Mouse (Mus musculus): ENCODE data around the gene Akap6. TPM values are rescaled to one million over a fixed set of nuclear protein-coding genes. Genes with fewer than 3 reads are reported as not detected.

Gene Akap6
- polyA plus RNA-seq, 1 experiment from 2014 or later: 10.8 TPM

- no peaks in the 10 kb centered on the region for H3K27me3 ChIP-seq (ENCODE audit: control insufficient read depth, insufficient read depth, low read length)
- WGBS: 66% methylated on average over 4 of the region's 4 CpGs
- no peak for ATAC-seq (replicated peaks; ENCODE audit: extremely low read depth, insufficient read depth, low FRiP score)
- no peak overlapping the region for H3K4me3 ChIP-seq (ENCODE audit: low read length)
- peaks cover 18% of the 10 kb centered on the region for H3K4me1 ChIP-seq (ENCODE audit: control insufficient read depth, insufficient read depth, low read length)
- H3K9me3 ChIP-seq (replicated peaks; ENCODE audit: control insufficient read depth, low read length): no peaks in the 10 kb centered on the region
- H3K27ac ChIP-seq (ENCODE audit: low read length): no peak overlapping the region
- H3K4me2 ChIP-seq (ENCODE audit: low read depth, low read length): no peak overlapping the region
- no peak overlapping the region for H3K9ac ChIP-seq (ENCODE audit: low read length)
- H3K36me3 ChIP-seq (ENCODE audit: control insufficient read depth, insufficient read depth): no peaks in the 10 kb centered on the region
Observed at GRCm38 (mm10) chr12:52925448-52925847, 226.3 kb downstream of the Akap6 start.

- WGBS: 60% methylated on average over 9 of the region's 13 CpGs
- peaks cover 3% of the 10 kb centered on the region; the same call in 1 of the 2 replicates for H3K9me3 ChIP-seq (replicated peaks; ENCODE audit: control insufficient read depth, low read length)
- H3K36me3 ChIP-seq (ENCODE audit: control insufficient read depth, insufficient read depth): 0 out of 2 replicates have a peak, but pooled peaks cover 3% of the 10 kb centered on the region
Observed at GRCm38 (mm10) chr12:52933832-52934231, 234.6 kb downstream of the Akap6 start.

GRCm38 (mm10) chr12:52934989-52935388, 235.8 kb downstream of the Akap6 start:
- no peak overlapping the region for H3K27ac ChIP-seq (ENCODE audit: low read length)
- no peak overlapping the region for H3K4me3 ChIP-seq (ENCODE audit: low read length)
- H3K9ac ChIP-seq (ENCODE audit: low read length): no peak overlapping the region
- 93% methylated on average over 3 of the region's 3 CpGs for WGBS
- no peaks in the 10 kb centered on the region for H3K27me3 ChIP-seq (ENCODE audit: control insufficient read depth, insufficient read depth, low read length)
- H3K4me2 ChIP-seq (ENCODE audit: low read depth, low read length): no peak overlapping the region
- 0 out of 2 replicates have a peak, but pooled peaks cover 3% of the 10 kb centered on the region for H3K36me3 ChIP-seq (ENCODE audit: control insufficient read depth, insufficient read depth)
- H3K9me3 ChIP-seq (replicated peaks; ENCODE audit: control insufficient read depth, low read length): peaks cover 3% of the 10 kb centered on the region; the same call in 1 of the 2 replicates
- no peak for ATAC-seq (replicated peaks; ENCODE audit: extremely low read depth, insufficient read depth, low FRiP score)
- H3K4me1 ChIP-seq (ENCODE audit: control insufficient read depth, insufficient read depth, low read length): no peaks in the 10 kb centered on the region

More at GRCm38 (mm10) chr12:52933832-52934231, 234.6 kb downstream of the Akap6 start:
- Histone ChIP-seq H3K4me3 (ENCODE audit: low read length) (no peak overlapping the region), H3K27me3 (ENCODE audit: control insufficient read depth, insufficient read depth, low read length) (no peaks in the 10 kb centered on the region), H3K4me1 (ENCODE audit: control insufficient read depth, insufficient read depth, low read length) (no peaks in the 10 kb centered on the region), H3K4me2 (ENCODE audit: low read depth, low read length) (no peak overlapping the region), H3K9ac (ENCODE audit: low read length) (no peak overlapping the region), H3K27ac (ENCODE audit: low read length) (no peak overlapping the region)
- no peak for ATAC-seq (replicated peaks; ENCODE audit: extremely low read depth, insufficient read depth, low FRiP score)

- H3K4me3 ChIP-seq (ENCODE audit: low read length): no peak overlapping the region
- H3K36me3 ChIP-seq (ENCODE audit: control insufficient read depth, insufficient read depth): 0 out of 2 replicates have a peak, but pooled peaks cover 3% of the 10 kb centered on the region
- 89% methylated on average over 5 of the region's 5 CpGs for WGBS
- ATAC-seq (replicated peaks; ENCODE audit: extremely low read depth, insufficient read depth, low FRiP score): no peak
- H3K9ac ChIP-seq (ENCODE audit: low read length): no peak overlapping the region
- no peak overlapping the region for H3K4me2 ChIP-seq (ENCODE audit: low read depth, low read length)
- no peak overlapping the region for H3K27ac ChIP-seq (ENCODE audit: low read length)
- H3K27me3 ChIP-seq (ENCODE audit: control insufficient read depth, insufficient read depth, low read length): no peaks in the 10 kb centered on the region
- peaks cover 4% of the 10 kb centered on the region; the same call in 1 of the 2 replicates for H3K4me1 ChIP-seq (ENCODE audit: control insufficient read depth, insufficient read depth, low read length)
- peaks cover 3% of the 10 kb centered on the region; the same call in 1 of the 2 replicates for H3K9me3 ChIP-seq (replicated peaks; ENCODE audit: control insufficient read depth, low read length)
Observed at GRCm38 (mm10) chr12:52938786-52939185, 239.6 kb downstream of the Akap6 start.

GRCm38 (mm10) chr12:52939324-52939946, 240.3 kb downstream of the Akap6 start:
- Histone ChIP-seq H3K9ac (ENCODE audit: low read length) (no peak overlapping the region), H3K4me2 (ENCODE audit: low read depth, low read length) (no peak overlapping the region), H3K9me3 (replicated peaks; ENCODE audit: control insufficient read depth, low read length) (peaks cover 3% of the 10 kb centered on the region; the same call in 1 of the 2 replicates), H3K4me3 (ENCODE audit: low read length) (no peak overlapping the region), H3K4me1 (ENCODE audit: control insufficient read depth, insufficient read depth, low read length) (peaks cover 4% of the 10 kb centered on the region; the same call in 1 of the 2 replicates), H3K27ac (ENCODE audit: low read length) (no peak overlapping the region), H3K27me3 (ENCODE audit: control insufficient read depth, insufficient read depth, low read length) (no peaks in the 10 kb centered on the region), H3K36me3 (ENCODE audit: control insufficient read depth, insufficient read depth) (0 out of 2 replicates have a peak, but pooled peaks cover 3% of the 10 kb centered on the region)
- no peak for ATAC-seq (replicated peaks; ENCODE audit: extremely low read depth, insufficient read depth, low FRiP score)
- 57% methylated on average over 15 of the region's 15 CpGs for WGBS

GRCm38 (mm10) chr12:52941941-52942340, 242.8 kb downstream of the Akap6 start:
- Histone ChIP-seq H3K36me3 (ENCODE audit: control insufficient read depth, insufficient read depth) (0 out of 2 replicates have a peak, but pooled peaks cover 6% of the 10 kb centered on the region), H3K4me2 (ENCODE audit: low read depth, low read length) (no peak overlapping the region), H3K27me3 (ENCODE audit: control insufficient read depth, insufficient read depth, low read length) (no peaks in the 10 kb centered on the region), H3K4me3 (ENCODE audit: low read length) (no peak overlapping the region), H3K9ac (ENCODE audit: low read length) (no peak overlapping the region), H3K9me3 (replicated peaks; ENCODE audit: control insufficient read depth, low read length) (no peaks in the 10 kb centered on the region), H3K4me1 (ENCODE audit: control insufficient read depth, insufficient read depth, low read length) (peaks cover 4% of the 10 kb centered on the region; the same call in 1 of the 2 replicates), H3K27ac (ENCODE audit: low read length) (no peak overlapping the region)
- no peak for ATAC-seq (replicated peaks; ENCODE audit: extremely low read depth, insufficient read depth, low FRiP score)
- WGBS: 53% methylated on average over 4 of the region's 4 CpGs

- H3K4me1 ChIP-seq (ENCODE audit: control insufficient read depth, insufficient read depth, low read length): peaks cover 4% of the 10 kb centered on the region; the same call in 1 of the 2 replicates
- H3K36me3 ChIP-seq (ENCODE audit: control insufficient read depth, insufficient read depth): 0 out of 2 replicates have a peak, but pooled peaks cover 2% of the 10 kb centered on the region
- H3K9ac ChIP-seq (ENCODE audit: low read length): no peak overlapping the region
- no peak overlapping the region for H3K4me2 ChIP-seq (ENCODE audit: low read depth, low read length)
- H3K27ac ChIP-seq (ENCODE audit: low read length): no peak overlapping the region
- WGBS: 34% methylated on average over 7 of the region's 7 CpGs
- no peak for ATAC-seq (replicated peaks; ENCODE audit: extremely low read depth, insufficient read depth, low FRiP score)
- no peaks in the 10 kb centered on the region for H3K27me3 ChIP-seq (ENCODE audit: control insufficient read depth, insufficient read depth, low read length)
- H3K4me3 ChIP-seq (ENCODE audit: low read length): no peak overlapping the region
- no peaks in the 10 kb centered on the region for H3K9me3 ChIP-seq (replicated peaks; ENCODE audit: control insufficient read depth, low read length)
Observed at GRCm38 (mm10) chr12:52944274-52944673, 245.1 kb downstream of the Akap6 start.

- Histone ChIP-seq H3K27me3 (ENCODE audit: control insufficient read depth, insufficient read depth, low read length) (no peaks in the 10 kb centered on the region), H3K4me1 (ENCODE audit: control insufficient read depth, insufficient read depth, low read length) (peaks cover 4% of the 10 kb centered on the region; the same call in 1 of the 2 replicates), H3K9me3 (replicated peaks; ENCODE audit: control insufficient read depth, low read length) (no peaks in the 10 kb centered on the region), H3K9ac (ENCODE audit: low read length) (no peak overlapping the region), H3K4me2 (ENCODE audit: low read depth, low read length) (no peak overlapping the region), H3K4me3 (ENCODE audit: low read length) (no peak overlapping the region), H3K27ac (ENCODE audit: low read length) (no peak overlapping the region), H3K36me3 (ENCODE audit: control insufficient read depth, insufficient read depth) (0 out of 2 replicates have a peak, but pooled peaks cover 2% of the 10 kb centered on the region)
- ATAC-seq (replicated peaks; ENCODE audit: extremely low read depth, insufficient read depth, low FRiP score): no peak
- 74% methylated on average over 2 of the region's 2 CpGs for WGBS
Observed at GRCm38 (mm10) chr12:52944949-52945348, 245.8 kb downstream of the Akap6 start.

- Histone ChIP-seq H3K27me3 (ENCODE audit: control insufficient read depth, insufficient read depth, low read length) (no peaks in the 10 kb centered on the region), H3K9me3 (replicated peaks; ENCODE audit: control insufficient read depth, low read length) (no peaks in the 10 kb centered on the region), H3K36me3 (ENCODE audit: control insufficient read depth, insufficient read depth) (no peaks in the 10 kb centered on the region), H3K27ac (ENCODE audit: low read length) (no peak overlapping the region), H3K9ac (ENCODE audit: low read length) (no peak overlapping the region), H3K4me3 (ENCODE audit: low read length) (no peak overlapping the region), H3K4me1 (ENCODE audit: control insufficient read depth, insufficient read depth, low read length) (no peaks in the 10 kb centered on the region), H3K4me2 (ENCODE audit: low read depth, low read length) (no peak overlapping the region)
- ATAC-seq (replicated peaks; ENCODE audit: extremely low read depth, insufficient read depth, low FRiP score): no peak
- WGBS: 68% methylated on average over 4 of the region's 4 CpGs
Observed at GRCm38 (mm10) chr12:52950660-52951059, 251.5 kb downstream of the Akap6 start.
